Mouse (Mus musculus) liver, embryonic 16.5 days (tissue): ENCODE measurements around the gene Loxl3. TPM values are rescaled to one million over a fixed set of nuclear protein-coding genes. Genes with fewer than 3 reads are reported as not detected.

Experiments
- ATAC-seq: fragments of 200-750 bp; cut with Nextera tagmentation; 2 replicates; pipeline ENCODE4 v1.8.0; 2017; ENCODE audit warnings: low read depth, mild to moderate bottlenecking, moderate number of reproducible peaks, moderate library complexity
- H3K27ac ChIP-seq: fragments of 300-500 bp; sonication (generic); 2 replicates; pipeline ENCODE4 v1.5.1; 2014; ENCODE audit warnings: mild to moderate bottlenecking, low read length
- H3K27me3 ChIP-seq: fragments of 300-500 bp; sonication (generic); 2 replicates; pipeline ENCODE4 v1.6.1; 2014; ENCODE audit warnings: low read depth, low read length, mixed read lengths; ENCODE audit not compliant: control insufficient read depth, insufficient read depth
- H3K36me3 ChIP-seq: fragments of 300-500 bp; sonication (generic); 2 replicates; pipeline ENCODE4 v1.6.1; 2014; ENCODE audit warnings: mild to moderate bottlenecking; ENCODE audit not compliant: control insufficient read depth, insufficient read depth
- H3K4me1 ChIP-seq: fragments of 300-500 bp; sonication (generic); 2 replicates; pipeline ENCODE4 v1.6.1; 2014; ENCODE audit warnings: low read depth, low read length, mixed read lengths; ENCODE audit not compliant: control insufficient read depth
- H3K4me2 ChIP-seq: fragments of 300-500 bp; sonication (generic); 2 replicates; pipeline ENCODE4 v1.6.1; 2014; ENCODE audit warnings: low read depth, low read length, mixed read lengths
- H3K4me3 ChIP-seq: fragments of 300-500 bp; sonication (generic); 2 replicates; pipeline ENCODE4 v1.5.1; 2014; ENCODE audit warnings: low read depth, mild to moderate bottlenecking, low read length
- H3K9ac ChIP-seq: fragments of 300-500 bp; sonication (generic); 2 replicates; pipeline ENCODE4 v1.6.1; 2014; ENCODE audit warnings: low read depth, low read length
- H3K9me3 ChIP-seq: fragments of 300-500 bp; sonication (generic); replicated peaks from 2 replicates; pipeline ENCODE4 v1.6.1; 2016; ENCODE audit warnings: low read length; ENCODE audit not compliant: control insufficient read depth
- WGBS: fragments of 180-500 bp; shearing (Covaris S2); extraction: QIAGEN DNeasy Blood & Tissue Kit; methylation state at CpG from one replicate; pipeline ENCODE4 v1.1.7; 2014; ENCODE audit not compliant: insufficient replicate concordance; 5-methylcytosine and 5-hydroxymethylcytosine counted together
- polyA plus RNA-seq: library from polyadenylated mRNA; unstranded; fragments of >200 nt; fragmentation: Nextera tagmentation; extraction: Ambion mirVana; gene quantifications from 2 replicates; pipeline ENCODE4 v1.2.1, GENCODE M21; 2015

Gene Loxl3
- polyA plus RNA-seq, 1 experiment from 2014 or later = 2.1 TPM

GRCm38 (mm10) chr6:83011756-83012155 lies 22.2 kb upstream of the Loxl3 start:
- H3K27me3 ChIP-seq = no peaks in the 10 kb centered on the region
- no peak for ATAC-seq
- H3K27ac ChIP-seq = peak overlapping the region; percentile 98
- 51% methylated on average over 6 of the region's 6 CpGs for WGBS
- no peak overlapping the region for H3K9ac ChIP-seq
- H3K36me3 ChIP-seq = no peaks in the 10 kb centered on the region
- no peak overlapping the region for H3K4me3 ChIP-seq
- H3K4me1 ChIP-seq = peaks cover 57% of the 10 kb centered on the region
- H3K4me2 ChIP-seq = no peak overlapping the region
- H3K9me3 ChIP-seq = no peaks in the 10 kb centered on the region

GRCm38 (mm10) chr6:83013444-83013843 lies 20.5 kb upstream of the Loxl3 start:
- ATAC-seq = no peak
- no peaks in the 10 kb centered on the region for H3K9me3 ChIP-seq
- peak overlapping the region; percentile 69 for H3K4me2 ChIP-seq
- no peaks in the 10 kb centered on the region for H3K27me3 ChIP-seq
- H3K4me1 ChIP-seq = peaks cover 70% of the 10 kb centered on the region
- H3K27ac ChIP-seq = peak overlapping the region; percentile 98
- 37% methylated on average over 5 of the region's 5 CpGs for WGBS
- H3K4me3 ChIP-seq = 0 out of 2 replicates have a peak overlapping the region, but pooled peaks have one; percentile 6
- H3K36me3 ChIP-seq = no peaks in the 10 kb centered on the region
- H3K9ac ChIP-seq = peak overlapping the region; percentile 60

DNA sequence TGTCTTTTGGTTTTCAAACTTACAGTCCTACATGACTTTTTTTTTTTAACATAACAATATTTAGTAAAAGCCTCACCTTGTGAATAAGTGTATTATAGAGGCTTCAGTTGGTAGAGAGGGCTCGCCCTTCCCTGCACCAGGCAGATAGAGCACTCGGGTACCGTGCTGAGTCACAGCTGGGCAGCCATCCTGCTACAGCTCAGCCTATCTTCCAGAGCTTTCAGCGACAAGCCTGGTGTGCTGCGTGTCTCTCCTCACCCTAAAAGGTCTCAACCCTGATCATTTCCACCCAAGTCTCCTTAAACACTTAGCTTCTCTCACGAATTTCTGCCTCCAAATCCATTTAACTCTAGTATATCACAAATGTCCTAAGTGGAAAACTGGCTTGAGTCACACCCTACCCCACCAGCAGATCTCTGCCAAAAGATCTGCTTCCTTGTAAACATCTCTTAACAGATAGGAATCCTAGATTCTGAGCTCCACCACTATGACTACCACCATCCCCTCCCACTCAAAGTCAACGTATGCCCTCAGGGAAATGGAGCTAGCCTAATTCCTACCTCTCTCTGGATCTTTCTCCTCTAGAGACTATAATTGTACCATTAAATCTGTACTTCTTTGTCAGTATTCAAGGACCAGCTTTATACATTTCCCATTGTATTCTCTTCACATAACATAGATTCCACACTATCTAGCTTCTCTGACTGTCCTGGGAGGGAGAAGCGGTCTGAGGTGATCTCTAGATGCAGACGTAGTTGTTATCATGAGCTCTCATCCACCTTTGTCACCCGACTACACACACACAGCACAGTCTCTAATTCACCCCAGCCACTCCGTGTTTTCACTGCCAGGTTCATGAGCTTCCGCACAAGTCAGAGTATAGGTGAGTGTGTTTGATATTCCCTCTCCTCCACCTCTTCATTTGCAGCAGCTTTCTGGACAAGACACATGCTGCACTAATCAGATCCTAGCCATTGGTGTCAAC lies 19.2 kb upstream of the Loxl3 start:
- Histone ChIP-seq H3K4me2 (peak overlapping the region; percentile 69), H3K27me3 (no peaks in the 10 kb centered on the region), H3K9me3 (no peaks in the 10 kb centered on the region), H3K4me3 (peak overlapping the region; percentile 47), H3K27ac (peak overlapping the region; percentile 98), H3K36me3 (no peaks in the 10 kb centered on the region), H3K9ac (peak overlapping the region; percentile 60), H3K4me1 (peaks cover 81% of the 10 kb centered on the region)
- WGBS = 16% methylated on average over 12 of the region's 12 CpGs
- ATAC-seq = peak; percentile 96

- WGBS = 64% methylated on average over 2 of the region's 2 CpGs
- no peaks in the 10 kb centered on the region for H3K27me3 ChIP-seq
- H3K9ac ChIP-seq = peak overlapping the region; percentile 55
- no peaks in the 10 kb centered on the region for H3K9me3 ChIP-seq
- no peaks in the 10 kb centered on the region for H3K36me3 ChIP-seq
- no peak for ATAC-seq
- peak overlapping the region; percentile 69 for H3K4me2 ChIP-seq
- H3K4me3 ChIP-seq = peak overlapping the region; percentile 41
- H3K4me1 ChIP-seq = peaks cover 81% of the 10 kb centered on the region
- peak overlapping the region; percentile 98 for H3K27ac ChIP-seq
Measured at GRCm38 (mm10) chr6:83015749-83016148, 18.2 kb upstream of the Loxl3 start.

DNA sequence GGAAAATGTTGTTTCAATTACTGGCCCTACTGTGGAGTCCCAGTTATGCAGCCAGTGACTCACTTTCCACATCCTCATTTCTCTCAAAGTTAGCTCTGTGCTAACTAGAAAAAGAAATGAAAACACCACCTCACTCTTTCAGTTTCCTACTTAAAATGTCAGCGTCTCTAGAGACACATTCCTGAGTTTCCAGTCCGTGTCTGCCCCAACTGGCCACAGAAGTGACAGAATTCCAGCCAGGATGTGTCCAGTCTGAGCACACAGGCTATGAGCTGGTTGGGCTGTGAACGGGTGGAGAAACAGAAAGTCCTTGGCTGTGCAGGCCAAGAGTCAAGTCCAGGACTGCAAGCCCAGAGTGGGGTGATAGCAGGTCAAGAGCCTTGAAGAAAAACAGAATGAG lies 16.8 kb upstream of the Loxl3 start:
- Histone ChIP-seq H3K27ac (peak overlapping the region; percentile 76), H3K27me3 (no peaks in the 10 kb centered on the region), H3K9me3 (no peaks in the 10 kb centered on the region), H3K4me3 (no peak overlapping the region), H3K36me3 (no peaks in the 10 kb centered on the region), H3K9ac (no peak overlapping the region), H3K4me1 (peaks cover 83% of the 10 kb centered on the region), H3K4me2 (no peak overlapping the region)
- no peak for ATAC-seq
- 70% methylated on average over 3 of the region's 3 CpGs for WGBS

DNA sequence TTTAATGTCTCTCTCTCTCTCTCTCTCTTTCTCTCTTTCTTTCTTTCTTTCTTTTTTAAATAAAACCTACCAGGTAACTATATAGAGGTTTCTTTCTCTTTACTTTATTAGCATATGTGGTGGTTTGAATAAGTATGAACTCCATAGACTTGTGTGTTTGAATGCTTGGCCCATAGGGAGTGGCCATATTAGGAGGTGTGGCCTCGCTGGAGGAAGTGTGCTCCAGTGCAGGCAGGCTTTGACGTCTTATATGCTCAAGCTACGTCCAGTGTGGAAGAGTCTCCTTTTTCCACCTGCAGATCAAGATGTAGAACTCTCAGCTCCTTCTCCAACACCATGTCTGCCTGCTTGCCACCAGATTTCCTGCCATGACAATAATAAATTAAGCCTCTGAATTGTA lies 14.9 kb upstream of the Loxl3 start:
- H3K36me3 ChIP-seq = no peaks in the 10 kb centered on the region
- H3K4me2 ChIP-seq = no peak overlapping the region
- H3K4me3 ChIP-seq = no peak overlapping the region
- H3K9me3 ChIP-seq = no peaks in the 10 kb centered on the region
- H3K9ac ChIP-seq = no peak overlapping the region
- WGBS = 59% methylated on average over 3 of the region's 3 CpGs
- no peaks in the 10 kb centered on the region for H3K27me3 ChIP-seq
- H3K27ac ChIP-seq = peak overlapping the region; percentile 83
- peaks cover 86% of the 10 kb centered on the region for H3K4me1 ChIP-seq
- ATAC-seq = no peak

GRCm38 (mm10) chr6:83020121-83020520 lies 13.9 kb upstream of the Loxl3 start:
- ATAC-seq = peak; percentile 61
- H3K4me3 ChIP-seq = no peak overlapping the region
- 29% methylated on average over 6 of the region's 6 CpGs for WGBS
- H3K9ac ChIP-seq = peak overlapping the region; percentile 47
- H3K9me3 ChIP-seq = no peaks in the 10 kb centered on the region
- H3K36me3 ChIP-seq = no peaks in the 10 kb centered on the region
- H3K4me2 ChIP-seq = peak overlapping the region; percentile 31
- peaks cover 88% of the 10 kb centered on the region for H3K4me1 ChIP-seq
- H3K27me3 ChIP-seq = no peaks in the 10 kb centered on the region
- H3K27ac ChIP-seq = peak overlapping the region; percentile 83

GRCm38 (mm10) chr6:83020836-83021593 lies 13.0 kb upstream of the Loxl3 start:
- peak overlapping the region; percentile 83 for H3K27ac ChIP-seq
- peaks cover 81% of the 10 kb centered on the region for H3K4me1 ChIP-seq
- WGBS = 64% methylated on average over 4 of the region's 4 CpGs
- H3K4me2 ChIP-seq = peak overlapping the region; percentile 31; the same call in 1 of the 2 replicates
- no peaks in the 10 kb centered on the region for H3K9me3 ChIP-seq
- no peaks in the 10 kb centered on the region for H3K36me3 ChIP-seq
- no peaks in the 10 kb centered on the region for H3K27me3 ChIP-seq
- H3K9ac ChIP-seq = peak overlapping the region; percentile 17; the same call in 1 of the 2 replicates
- no peak for ATAC-seq
- H3K4me3 ChIP-seq = no peak overlapping the region
